Comparison of ENCODE assay signal across 30 mouse cellular contexts in genomic region chr11:54673575-54674298, GRCm38 (mm10).
DNase-seq lines count a peak whose midpoint lies in the region; ATAC-seq and TF ChIP-seq lines count a peak whose summit lies in the region.
"Had no signal": no experiment of that assay in that cellular context is flagged by ENCODE, and none has a peak within 500 bp of the region (broad histone marks: within the 10 kb centered on the region; RNA-seq: fewer than 3 reads in every experiment).

No protein-coding gene starts in this region.

- H3K4me1 ChIP-seq in stomach, embryonic 14.5 days (ENCODE audit: control insufficient read depth, insufficient read depth, low read length): no peaks in the 10 kb centered on the region
- no peaks in the 10 kb centered on the region for H3K4me1 ChIP-seq in stomach, postnatal 0 days (replicated peaks; ENCODE audit: control insufficient read depth, insufficient read depth)
- H3K4me1 ChIP-seq in stomach, embryonic 15.5 days: no peaks in the 10 kb centered on the region
- H3K4me1 ChIP-seq in embryonic facial prominence, embryonic 10.5 days: no peaks in the 10 kb centered on the region
- H3K4me1 ChIP-seq: forebrain, embryonic 12.5 days; heart, embryonic 10.5 days; heart, embryonic 15.5 days; hindbrain, embryonic 12.5 days; limb, embryonic 12.5 days; megakaryocyte, embryonic 14.5 days; midbrain, embryonic 12.5 days had no signal

- H3K9me3 ChIP-seq in stomach, embryonic 14.5 days (ENCODE audit: control insufficient read depth, low read depth, low read length): no peaks in the 10 kb centered on the region
- no peaks in the 10 kb centered on the region for H3K9me3 ChIP-seq in stomach, postnatal 0 days (ENCODE audit: control insufficient read depth, low read length)
- H3K9me3 ChIP-seq in stomach, embryonic 15.5 days: no peaks in the 10 kb centered on the region
- H3K9me3 ChIP-seq in embryonic facial prominence, embryonic 10.5 days: no peaks in the 10 kb centered on the region
- H3K9me3 ChIP-seq: forebrain, embryonic 12.5 days; heart, embryonic 10.5 days; heart, embryonic 15.5 days; hindbrain, embryonic 12.5 days; limb, embryonic 12.5 days; megakaryocyte, embryonic 14.5 days; midbrain, embryonic 12.5 days had no signal

- TF ChIP-seq EP300 in stomach, postnatal 0 days (optimal IDR thresholded peaks at IDR 0.05): no peak

- peak overlapping the region; percentile 81; the same call in 1 of the 2 replicates for H3K27ac ChIP-seq in layer of hippocampus, adult 2 months
- no peak overlapping the region for H3K27ac ChIP-seq in stomach, embryonic 14.5 days (ENCODE audit: low read length)
- H3K27ac ChIP-seq in stomach, postnatal 0 days (replicated peaks): no peak overlapping the region
- no peak overlapping the region for H3K27ac ChIP-seq in stomach, embryonic 15.5 days
- H3K27ac ChIP-seq in embryonic facial prominence, embryonic 10.5 days (replicated peaks): no peak overlapping the region
- H3K27ac ChIP-seq: forebrain, embryonic 12.5 days; heart, embryonic 10.5 days; heart, embryonic 15.5 days; hindbrain, embryonic 12.5 days; hindbrain, postnatal 0 days; left cerebral cortex, adult 2 months; limb, embryonic 12.5 days; midbrain, embryonic 12.5 days had no signal

- H3K4me3 ChIP-seq in layer of hippocampus, adult 2 months: no peak overlapping the region
- no peak overlapping the region for H3K4me3 ChIP-seq in stomach, embryonic 14.5 days (ENCODE audit: low read depth, low read length)
- H3K4me3 ChIP-seq in stomach, postnatal 0 days (ENCODE audit: low read depth, low read length): no peak overlapping the region
- no peak overlapping the region for H3K4me3 ChIP-seq in stomach, embryonic 15.5 days (replicated peaks)
- H3K4me3 ChIP-seq in embryonic facial prominence, embryonic 10.5 days: no peak overlapping the region
- H3K4me3 ChIP-seq: erythroblast, embryonic 14.5 days; forebrain, embryonic 12.5 days; heart, embryonic 10.5 days; heart, embryonic 15.5 days; hindbrain, embryonic 12.5 days; left cerebral cortex, adult 2 months; limb, embryonic 12.5 days; megakaryocyte, embryonic 14.5 days; midbrain, embryonic 12.5 days had no signal

- no peak overlapping the region for H3K4me2 ChIP-seq in stomach, embryonic 14.5 days (replicated peaks; ENCODE audit: low read depth, low read length)
- no peak overlapping the region for H3K4me2 ChIP-seq in stomach, postnatal 0 days (replicated peaks; ENCODE audit: low read depth)
- H3K4me2 ChIP-seq in stomach, embryonic 15.5 days: no peak overlapping the region
- H3K4me2 ChIP-seq: forebrain, embryonic 12.5 days; heart, embryonic 15.5 days; hindbrain, embryonic 12.5 days; limb, embryonic 12.5 days; midbrain, embryonic 12.5 days had no signal

- no peak overlapping the region for H3K9ac ChIP-seq in stomach, embryonic 14.5 days (replicated peaks; ENCODE audit: low read depth, low read length)
- H3K9ac ChIP-seq in stomach, postnatal 0 days (ENCODE audit: low read length): no peak overlapping the region
- no peak overlapping the region for H3K9ac ChIP-seq in stomach, embryonic 15.5 days
- H3K9ac ChIP-seq: forebrain, embryonic 12.5 days; forebrain, postnatal 0 days; heart, embryonic 15.5 days; hindbrain, embryonic 12.5 days; limb, embryonic 12.5 days; midbrain, embryonic 12.5 days had no signal

- 63% methylated on average over 8 of the region's 8 CpGs for WGBS in stomach, embryonic 14.5 days
- WGBS in stomach, postnatal 0 days: 58% methylated on average over 7 of the region's 8 CpGs
- 61% methylated on average over 8 of the region's 8 CpGs for WGBS in stomach, embryonic 15.5 days
- 82% methylated on average over 8 of the region's 8 CpGs for WGBS in embryonic facial prominence, embryonic 10.5 days

- ATAC-seq in stomach, embryonic 14.5 days (ENCODE audit: insufficient number of reproducible peaks, insufficient read depth, low FRiP score, low read depth): peak; percentile 63; the same call in 1 of the 2 replicates
- no peak for ATAC-seq in stomach, postnatal 0 days (ENCODE audit: low FRiP score, low TSS enrichment)
- peak; percentile 81 for ATAC-seq in stomach, embryonic 15.5 days (ENCODE audit: insufficient read depth, low FRiP score, low read depth)
- ATAC-seq: forebrain, postnatal 0 days; hindbrain, postnatal 0 days had no signal

- TF ChIP-seq CTCF in layer of hippocampus, adult 2 months (conservative IDR thresholded peaks at IDR 0.05): no peak
- TF ChIP-seq CTCF in stomach, postnatal 0 days (IDR thresholded peaks at IDR 0.05; ENCODE audit: low read depth): no peak

- peaks cover 9% of the 10 kb centered on the region for H3K36me3 ChIP-seq in stomach, embryonic 14.5 days (ENCODE audit: control insufficient read depth, insufficient read depth, low read length)
- no peaks in the 10 kb centered on the region; the same call in 1 of the 2 replicates for H3K36me3 ChIP-seq in stomach, postnatal 0 days (ENCODE audit: control insufficient read depth, insufficient read depth, low read length)
- no peaks in the 10 kb centered on the region for H3K36me3 ChIP-seq in stomach, embryonic 15.5 days
- H3K36me3 ChIP-seq in embryonic facial prominence, embryonic 10.5 days (replicated peaks): peaks cover 36% of the 10 kb centered on the region

- no peaks in the 10 kb centered on the region for H3K27me3 ChIP-seq in stomach, embryonic 14.5 days (ENCODE audit: control insufficient read depth, insufficient read depth, low read length)
- H3K27me3 ChIP-seq in stomach, postnatal 0 days (ENCODE audit: control insufficient read depth, insufficient read depth, low read length): no peaks in the 10 kb centered on the region
- no peaks in the 10 kb centered on the region for H3K27me3 ChIP-seq in stomach, embryonic 15.5 days (replicated peaks)
- H3K27me3 ChIP-seq in embryonic facial prominence, embryonic 10.5 days (replicated peaks; ENCODE audit: low read depth, poor library complexity, severe bottlenecking): no peaks in the 10 kb centered on the region
- H3K27me3 ChIP-seq: forebrain, embryonic 12.5 days; heart, embryonic 15.5 days; hindbrain, embryonic 12.5 days; limb, embryonic 12.5 days; megakaryocyte, embryonic 14.5 days; midbrain, embryonic 12.5 days had no signal

- DNase-seq in layer of hippocampus, adult 2 months (ENCODE audit: low spot score in 2 of 2): no peak
- DNase-seq in layer of hippocampus, postnatal 36 days: no peak
- no peak for DNase-seq in stomach, postnatal 0 days (ENCODE audit: low spot score)
- DNase-seq in embryonic facial prominence, embryonic 10.5 days (ENCODE audit: low spot score): no peak
- DNase-seq: adrenal gland, postnatal 25 days; B cell, adult 2 months; cerebellum, adult 11-12 months; cerebellum, adult 9-11 months; forebrain, postnatal 0 days; gastrocnemius, postnatal 10 days; heart, postnatal 36 days; kidney, adult 8-10 months; kidney, postnatal 14 days; lung, adult 2 months; lung, postnatal 4 days; retina, postnatal 1 day; right cerebral cortex, postnatal 14 days; thymus, postnatal 4 days had no signal
